Mouse (Mus musculus): ENCODE measurements around the gene Gm11084.
"Not testable (repeated sequence)": the region's sequence is repeated elsewhere in the genome, so short reads cannot be mapped to it uniquely, and the experiment has no call there.

Gene Gm11084

GRCm38 (mm10) chr2:72995346-72996097 lies 9.0 kb upstream of the Gm11084 start:
- CTCF ChIA-PET, result no interaction called here

DNA sequence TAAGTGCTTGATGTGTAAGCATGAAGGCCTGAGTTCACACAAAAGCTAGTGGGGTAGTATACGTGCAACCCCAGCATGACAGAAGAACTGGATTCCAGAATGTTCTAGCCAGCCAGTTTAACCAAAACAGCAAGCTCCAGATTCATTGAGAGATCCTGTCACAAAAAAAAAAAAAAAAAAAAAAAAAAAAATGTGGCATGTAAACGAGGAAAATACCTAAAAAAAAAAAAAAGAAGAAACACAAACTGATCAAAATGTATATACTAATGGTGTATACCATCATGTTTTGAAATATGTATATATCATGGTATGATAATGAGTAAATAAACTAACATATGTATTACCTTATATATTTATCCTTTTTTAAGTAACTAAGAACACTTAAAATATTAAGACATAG lies 7.6 kb upstream of the Gm11084 start:
- CTCF ChIA-PET, result no interaction called here

DNA sequence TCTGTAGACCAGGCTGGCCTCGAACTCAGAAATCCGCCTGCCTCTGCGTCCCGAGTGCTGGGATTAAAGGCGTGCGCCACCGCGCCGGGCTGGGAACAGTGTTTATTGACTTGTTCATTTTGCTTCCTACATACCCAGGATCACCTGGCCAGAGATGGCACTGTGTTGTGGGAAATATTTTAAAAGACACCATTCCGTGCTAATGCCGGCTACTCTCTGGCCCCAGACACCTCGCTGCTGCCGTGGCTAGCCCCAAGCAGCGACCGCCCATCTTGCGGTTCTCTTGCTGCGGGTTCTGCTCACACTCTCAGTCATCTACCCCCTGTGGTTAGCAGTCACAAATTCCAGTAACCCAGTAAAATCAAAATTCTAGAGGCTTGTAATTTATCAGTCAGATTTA lies 6.0 kb upstream of the Gm11084 start:
- CTCF ChIA-PET, result no interaction called here

DNA sequence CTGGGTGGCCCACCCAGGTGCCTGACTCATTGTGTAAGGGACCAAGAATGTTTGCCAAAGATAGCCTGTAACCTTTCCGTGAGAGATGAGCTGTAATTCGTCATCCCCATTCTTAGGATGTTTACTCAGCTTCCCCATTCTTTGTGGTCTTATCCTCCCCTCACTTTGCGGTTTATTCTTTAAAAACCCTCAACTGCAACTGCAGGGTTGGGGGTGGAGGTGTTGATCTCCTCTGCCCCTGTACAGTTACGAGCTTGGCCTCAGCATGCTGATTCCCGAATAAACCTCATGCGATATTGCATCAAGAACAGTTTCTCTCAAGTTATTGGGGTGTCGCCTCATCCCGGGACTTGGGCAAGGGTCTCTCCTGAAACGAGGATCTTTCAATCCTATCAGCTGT lies 2.4 kb upstream of the Gm11084 start:
- CTCF ChIA-PET, result not testable (repeated sequence)

DNA sequence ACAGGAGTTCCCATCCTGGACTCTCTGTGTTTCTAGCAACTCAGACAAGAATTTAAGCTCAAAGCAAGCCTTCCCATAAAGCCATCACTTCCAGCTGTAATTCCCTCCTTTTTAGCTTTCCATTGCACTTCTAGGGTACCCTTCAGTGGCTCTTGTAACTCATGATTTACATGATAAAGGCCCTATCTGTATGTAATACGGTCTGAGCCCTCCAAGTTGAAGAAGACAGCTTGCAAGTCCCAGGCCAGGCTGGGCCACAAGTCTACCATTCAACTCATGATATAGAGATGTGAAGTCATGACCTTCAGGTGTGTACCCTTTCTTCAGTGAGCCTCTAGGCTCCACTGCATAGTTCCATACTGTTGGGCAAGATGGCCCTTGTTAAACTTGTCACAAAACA lies 1.0 kb downstream of the Gm11084 start:
- CTCF ChIA-PET, result no interaction called here

DNA sequence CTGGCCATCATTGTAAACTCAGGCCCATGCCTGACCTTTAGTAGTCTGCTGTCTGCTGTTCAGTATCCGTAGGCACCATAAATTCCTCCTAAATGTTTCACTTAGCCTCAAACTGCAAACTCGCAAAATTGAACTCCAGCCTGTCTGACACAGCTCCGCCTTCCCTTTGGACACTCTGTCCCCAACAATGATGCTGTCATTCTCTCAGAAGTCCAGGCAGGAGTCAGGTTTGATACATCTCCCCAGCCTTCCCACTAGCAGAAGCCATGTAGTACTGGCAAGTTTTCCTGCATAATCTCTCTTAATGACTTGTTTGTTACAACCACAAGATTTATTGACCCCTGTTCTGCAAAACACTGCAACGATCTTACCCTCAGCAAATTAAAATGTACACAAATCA lies 1.7 kb downstream of the Gm11084 start:
- CTCF ChIA-PET, result no interaction called here

- CTCF ChIA-PET, result no interaction called here
Observed at GRCm38 (mm10) chr2:72983211-72983610, 3.3 kb downstream of the Gm11084 start.

DNA sequence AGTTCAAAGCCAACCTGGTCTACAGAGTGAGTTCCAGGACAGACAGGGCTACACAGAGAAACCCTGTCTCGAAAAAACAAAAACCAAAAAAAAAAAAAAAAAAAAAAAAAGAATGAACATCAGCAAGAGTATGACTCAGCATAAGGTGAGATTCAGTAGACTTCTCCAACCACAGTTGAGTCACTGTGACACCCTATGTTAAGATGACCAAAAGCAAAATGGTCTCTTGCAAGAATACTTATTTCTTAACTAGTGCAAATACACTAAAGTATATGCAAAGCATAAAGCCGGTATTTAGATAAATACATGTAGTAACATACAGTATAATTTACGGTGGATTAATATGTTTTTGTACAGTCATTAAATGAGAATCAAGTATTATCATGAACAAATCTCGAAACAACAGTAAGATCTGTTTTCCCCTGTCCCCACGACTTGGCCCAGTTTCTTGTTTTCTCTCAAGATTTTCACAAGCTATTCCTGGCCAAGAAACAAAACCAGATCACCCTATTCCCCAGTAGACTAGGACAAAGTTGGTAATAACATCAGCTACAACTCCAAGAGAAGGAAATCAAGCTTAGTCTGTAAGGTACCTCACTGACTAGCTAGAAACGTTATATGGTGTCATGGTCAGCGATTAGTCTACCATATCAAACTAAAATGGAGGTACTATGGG lies 4.3 kb downstream of the Gm11084 start:
- CTCF ChIA-PET, result no interaction called here

DNA sequence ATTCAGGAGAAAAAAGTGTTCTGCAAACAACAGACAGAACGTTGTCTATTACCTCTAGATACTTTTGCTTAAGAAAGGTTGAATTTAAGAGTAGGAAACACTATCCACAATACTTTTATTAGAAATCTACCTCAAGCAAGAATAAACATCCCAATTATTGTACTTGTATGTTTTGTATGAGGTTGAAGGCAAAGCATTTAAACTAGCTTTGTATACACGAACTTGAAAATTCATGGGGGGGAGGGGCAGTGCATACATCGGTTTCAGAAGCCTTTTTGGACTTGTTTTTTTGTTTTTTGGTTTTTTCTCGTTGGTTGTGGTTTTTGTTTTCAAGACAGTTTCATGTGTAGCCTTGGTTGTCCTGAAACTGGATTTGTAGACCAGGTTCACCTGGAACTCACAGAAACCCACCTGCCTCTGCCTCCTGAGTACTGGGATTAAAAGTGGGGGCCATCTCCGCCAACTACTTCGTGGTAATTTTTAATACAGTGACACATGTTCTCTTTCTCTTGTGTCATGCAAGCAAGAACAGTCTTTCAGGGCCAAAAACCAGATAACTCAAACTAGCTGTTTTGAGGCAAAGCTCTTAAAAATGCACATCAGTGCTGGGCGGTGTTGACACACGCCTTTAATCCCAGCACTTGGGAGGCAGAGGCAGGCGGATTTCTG lies 4.9 kb downstream of the Gm11084 start:
- CTCF ChIA-PET, result interaction anchor here (0.8 kb wide), 1 partner anchor 69 kb away, joined by 14 read pairs; no protein-coding TSS in a partner anchor

GRCm38 (mm10) chr2:72981075-72981420 lies 5.5 kb downstream of the Gm11084 start:
- CTCF ChIA-PET, result interaction anchor here (0.8 kb wide), 1 partner anchor 69 kb away, joined by 14 read pairs; no protein-coding TSS in a partner anchor

DNA sequence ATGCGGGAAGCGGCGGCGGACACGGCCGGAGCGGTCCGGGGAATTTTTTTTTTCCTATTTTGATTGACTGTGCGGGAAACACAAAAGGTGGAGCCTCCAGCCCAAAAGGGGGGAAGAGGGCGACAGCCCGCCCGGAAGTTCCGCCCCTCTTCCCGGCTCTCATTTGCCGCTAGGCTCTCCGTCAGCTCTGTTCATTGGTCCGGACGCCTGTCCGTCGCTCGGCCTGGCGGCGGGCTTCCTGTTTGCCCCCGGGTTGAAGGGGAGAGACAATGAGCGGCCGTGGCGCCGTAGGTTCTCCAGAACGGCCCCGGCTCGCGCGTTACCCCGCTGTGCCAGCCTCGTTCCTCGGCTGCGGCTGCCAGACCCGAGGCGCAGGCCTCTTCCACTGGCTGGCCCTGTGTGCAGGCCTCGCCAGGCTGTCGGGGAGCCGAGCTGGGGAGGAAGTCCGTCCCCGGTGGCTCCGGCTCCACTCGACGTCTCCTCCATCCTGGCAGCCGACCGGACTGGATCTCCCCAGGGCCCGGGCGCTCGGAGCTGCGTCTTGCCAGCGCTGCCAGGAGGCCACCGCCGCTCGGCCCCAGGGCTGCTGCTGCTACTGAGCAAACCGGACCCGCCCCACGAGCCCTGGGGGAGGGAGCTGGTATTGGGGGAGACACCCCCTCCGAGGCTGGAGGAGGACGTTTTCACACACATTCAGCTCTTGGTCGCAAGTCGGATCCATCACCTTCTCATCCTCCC lies 6.0 kb downstream of the Gm11084 start, which contains the start of gene Sp3:
Sp3 (minus strand) TSS at position 110 of the 738 bp plus-strand sequence.
- CTCF ChIA-PET, result interaction anchor here (0.7 kb wide), 1 partner anchor 10 kb away, joined by 3 read pairs; no protein-coding TSS in a partner anchor

- CTCF ChIA-PET, result interaction anchor here (0.7 kb wide), 1 partner anchor 11 kb away, joined by 3 read pairs; no protein-coding TSS in a partner anchor
Observed at GRCm38 (mm10) chr2:72979659-72980071, 6.9 kb downstream of the Gm11084 start.

DNA sequence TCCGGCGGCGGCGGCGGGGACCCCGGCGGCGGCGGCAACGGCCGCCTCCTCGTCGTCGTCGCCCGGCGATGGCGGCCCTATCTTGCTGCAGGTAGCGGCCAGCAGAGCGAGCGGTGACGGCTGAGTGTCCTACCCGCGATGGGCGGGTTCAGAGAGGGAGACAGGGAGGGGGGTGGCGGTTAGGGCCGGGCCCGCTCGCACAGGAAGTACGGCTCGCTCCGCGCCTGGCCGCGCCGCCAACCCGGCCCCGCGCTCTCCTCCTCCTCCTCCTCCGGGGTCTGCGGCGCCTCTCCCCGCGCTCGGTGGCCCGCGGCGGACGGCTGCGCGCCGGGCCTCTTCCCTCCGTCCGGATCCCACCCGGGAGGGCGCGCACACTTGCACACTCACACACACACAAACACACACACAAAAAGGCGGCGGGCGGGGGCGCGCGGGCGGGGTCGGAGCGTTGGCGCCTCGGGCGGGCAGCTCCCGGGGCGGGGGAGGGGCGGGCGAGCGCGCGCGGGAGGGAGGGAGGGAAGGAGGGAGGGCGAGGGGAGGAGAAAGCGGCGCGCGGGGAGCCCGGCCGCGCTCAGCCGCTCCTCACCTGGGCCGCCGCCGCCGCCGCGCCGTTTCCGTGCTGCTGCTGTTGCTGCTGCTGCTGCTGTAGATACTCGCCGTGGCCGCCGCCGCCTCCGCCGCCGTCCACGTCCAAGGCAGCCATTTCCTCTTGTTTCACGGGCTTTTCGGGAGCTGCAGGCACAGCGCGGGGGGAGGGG lies 7.4 kb downstream of the Gm11084 start:
- CTCF ChIA-PET, result no interaction called here

DNA sequence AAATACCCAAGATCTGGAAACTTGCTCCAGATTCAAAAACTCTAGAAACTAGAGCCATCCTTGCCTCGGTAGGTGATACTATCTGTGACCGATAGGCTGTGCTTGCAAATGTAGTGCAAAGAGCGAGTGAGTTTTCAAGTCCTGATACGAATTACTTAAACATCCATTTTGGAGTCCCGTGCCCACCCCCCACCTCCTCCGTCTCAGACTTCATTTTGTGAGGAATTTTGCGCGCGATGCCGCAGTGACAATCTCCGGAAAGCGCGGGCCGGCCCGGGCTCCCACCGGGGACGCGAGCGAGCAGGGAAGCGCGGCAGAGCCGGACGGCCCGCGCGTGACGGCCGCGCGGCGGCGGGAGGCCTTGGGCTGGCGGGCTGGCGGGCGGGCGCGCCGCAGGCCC lies 8.0 kb downstream of the Gm11084 start:
- CTCF ChIA-PET, result no interaction called here

DNA sequence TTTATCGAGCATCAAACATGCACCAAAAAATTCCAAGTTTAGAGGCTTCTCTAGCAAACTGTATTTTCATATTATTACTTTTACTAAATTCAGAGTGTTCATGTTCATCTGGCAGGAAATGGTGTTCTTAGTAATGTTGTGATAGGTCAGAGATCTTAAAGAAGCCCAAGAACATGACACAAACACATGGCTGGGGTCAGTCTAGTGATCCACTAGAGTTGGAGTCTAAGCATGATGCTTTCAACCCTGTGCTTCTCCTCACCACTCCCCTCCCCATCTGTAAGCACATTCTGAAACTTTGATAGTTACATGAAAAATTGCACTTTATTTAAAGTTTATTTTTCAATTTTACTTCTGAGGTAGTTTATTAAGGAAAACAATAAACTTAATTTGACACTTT lies 9.2 kb downstream of the Gm11084 start:
- CTCF ChIA-PET, result interaction anchor here (0.6 kb wide), 1 partner anchor 78 kb away, joined by 6 read pairs; no protein-coding TSS in a partner anchor

- CTCF ChIA-PET, result interaction anchor here (0.6 kb wide), 1 partner anchor 15 kb away, joined by 14 read pairs; no protein-coding TSS in a partner anchor
Observed at GRCm38 (mm10) chr2:72976036-72976435, 10.5 kb downstream of the Gm11084 start.

DNA sequence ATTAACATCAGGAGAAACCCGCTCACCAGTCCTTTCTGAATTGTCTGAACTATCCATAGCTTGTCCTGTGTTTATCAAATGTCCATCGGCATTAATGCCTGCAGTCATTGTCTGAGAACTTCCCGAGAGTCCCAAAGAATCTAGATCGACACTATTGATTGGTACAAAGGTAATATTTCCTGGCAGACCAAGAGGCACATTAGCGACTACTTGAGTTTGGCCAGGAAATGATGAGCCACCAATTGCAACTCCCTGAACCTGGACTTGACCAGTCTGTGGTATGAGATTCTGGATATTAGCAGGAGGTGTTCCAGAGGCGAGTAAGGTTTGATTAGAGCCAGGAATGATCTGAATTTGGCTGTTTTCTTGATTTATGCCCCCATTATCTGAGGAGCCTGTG lies 15.7 kb downstream of the Gm11084 start:
- CTCF ChIA-PET, result no interaction called here

- CTCF ChIA-PET, result no interaction called here
Observed at GRCm38 (mm10) chr2:72970302-72970701, 16.2 kb downstream of the Gm11084 start.

DNA sequence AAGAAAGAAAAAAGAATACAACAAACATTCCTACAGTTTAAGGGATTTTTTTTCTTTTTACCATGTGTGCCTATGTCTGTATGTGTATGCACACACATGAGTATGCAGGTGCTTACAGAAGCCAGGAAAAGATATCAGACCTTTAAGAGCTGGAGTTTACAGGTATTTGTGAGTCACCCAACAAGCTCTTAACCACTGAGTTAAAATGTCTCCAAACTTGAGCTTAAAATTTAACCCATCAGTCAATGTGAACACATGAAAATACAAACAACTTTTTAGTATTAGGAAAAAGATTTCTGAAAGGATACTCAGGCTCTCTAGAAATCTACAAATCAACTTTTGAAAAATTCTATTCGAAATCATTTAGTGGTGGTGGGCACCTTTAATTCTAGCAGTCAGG lies 18.0 kb downstream of the Gm11084 start:
- CTCF ChIA-PET, result interaction anchor here (0.6 kb wide), 1 partner anchor 313 kb away, joined by 6 read pairs; no protein-coding TSS in a partner anchor

DNA sequence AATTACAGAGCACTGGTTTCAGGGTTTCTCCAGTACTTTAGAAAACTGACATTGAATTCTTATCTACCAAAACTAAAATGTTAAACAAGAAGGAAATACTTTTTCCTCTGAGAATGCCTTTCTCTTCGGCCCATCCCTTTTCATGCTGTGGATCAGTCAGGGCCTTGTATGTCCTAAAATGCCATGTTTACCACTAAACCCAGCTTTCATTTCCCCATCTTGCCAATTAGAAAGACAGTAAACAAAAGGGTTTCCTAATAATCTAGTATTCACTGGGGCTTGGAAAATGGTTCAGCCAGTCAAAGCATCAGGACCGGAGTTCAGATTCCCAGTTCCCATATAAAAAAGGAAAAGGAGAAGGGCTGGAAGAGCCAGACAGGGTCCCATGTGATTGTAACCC lies 21.1 kb downstream of the Gm11084 start:
- CTCF ChIA-PET, result no interaction called here

GRCm38 (mm10) chr2:72956415-72956814 lies 30.1 kb downstream of the Gm11084 start:
- CTCF ChIA-PET, result no interaction called here

Data from spleen, embryonic (tissue).